Mouse (Mus musculus) MEL (cell line): ENCODE measurements around the gene Tle4. TPM values are rescaled to one million over a fixed set of nuclear protein-coding genes. Genes with fewer than 3 reads are reported as not detected.

ENCODE experiments used
- DNase-seq: peaks from one replicate; pipeline ENCODE4 v3.0.0; 2011; ENCODE audit warnings: low read depth, low spot score
- H3K27ac ChIP-seq: 2 replicates; pipeline ENCODE4 v1.5.1; 2012; ENCODE audit warnings: low read depth, mild to moderate bottlenecking, control low read depth, low read length, moderate library complexity; ENCODE audit not compliant: control insufficient read depth
- H3K27me3 ChIP-seq, 2 experiments: fragments of 150-350 bp in 1 of 2; sonication (generic) in 1 of 2; 2 replicates each; pipeline ENCODE4 v1.6.1; 2012; ENCODE audit warnings: low read length in 2 of 2, mild to moderate bottlenecking in 2 of 2, improper control_type of control experiment in 1 of 2, moderate library complexity in 1 of 2; ENCODE audit not compliant: insufficient read depth in 2 of 2, control insufficient read depth in 1 of 2
- H3K36me3 ChIP-seq, 2 experiments: 2 replicates each; pipeline ENCODE4 v1.6.1; 2012 to 2014; ENCODE audit warnings: low read length in 2 of 2, improper control_type of control experiment in 1 of 2, inconsistent platforms in 1 of 2, mild to moderate bottlenecking in 1 of 2; ENCODE audit not compliant: insufficient read depth in 2 of 2, control insufficient read depth in 1 of 2
- H3K4me1 ChIP-seq, 2 experiments: fragments of 150-350 bp in 1 of 2; sonication (generic) in 1 of 2; 2 replicates each; pipeline ENCODE4 v1.6.1; 2012; ENCODE audit warnings: low read length in 2 of 2, improper control_type of control experiment in 1 of 2, mild to moderate bottlenecking in 1 of 2; ENCODE audit not compliant: insufficient read depth in 2 of 2, control insufficient read depth in 1 of 2
- H3K4me3 ChIP-seq, 2 experiments: fragments of 150-350 bp in 1 of 2; sonication (generic) in 1 of 2; 2 replicates each; pipeline ENCODE4 v1.5.1; 2012; ENCODE audit warnings: low read depth in 2 of 2, low read length in 2 of 2, mild to moderate bottlenecking in 2 of 2, moderate library complexity in 2 of 2, control low read depth in 1 of 2, improper control_type of control experiment in 1 of 2; ENCODE audit not compliant: control insufficient read depth in 1 of 2, insufficient read depth in 1 of 2
- H3K79me2 ChIP-seq: 2 replicates; pipeline ENCODE4 v1.6.1; 2012; ENCODE audit warnings: mild to moderate bottlenecking, low read length, moderate library complexity; ENCODE audit not compliant: control insufficient read depth, poor library complexity, insufficient read depth
- H3K9ac ChIP-seq: 2 replicates; pipeline ENCODE4 v1.6.1; 2012; ENCODE audit warnings: low read depth, mild to moderate bottlenecking, control low read depth, low read length, moderate library complexity; ENCODE audit not compliant: control insufficient read depth, poor library complexity, severe bottlenecking
- H3K9me3 ChIP-seq: fragments of 150-350 bp; sonication (generic); replicated peaks from 2 replicates; pipeline ENCODE4 v1.6.1; 2012; ENCODE audit warnings: mild to moderate bottlenecking, low read length, improper control_type of control experiment, moderate library complexity; ENCODE audit not compliant: insufficient read depth
- BHLHE40 ChIP-seq: IDR thresholded peaks from 2 replicates; pipeline ENCODE4 v1.6.1; 2012; ENCODE audit warnings: low read depth, mild to moderate bottlenecking, inconsistent platforms, low read length, improper control_type of control experiment, borderline replicate concordance
- E2F4 ChIP-seq: IDR thresholded peaks from 2 replicates; pipeline ENCODE4 v1.6.1; 2011; ENCODE audit warnings: low read depth, low read length, improper control_type of control experiment, borderline replicate concordance
- ELF1 ChIP-seq: IDR thresholded peaks from 2 replicates; pipeline ENCODE4 v1.6.1; 2014; ENCODE audit warnings: low read depth, mild to moderate bottlenecking, inconsistent platforms, low read length, improper control_type of control experiment, moderate library complexity
- EP300 ChIP-seq, 2 experiments: IDR thresholded peaks; 2 replicates each; pipeline ENCODE4 v1.6.1; 2011; ENCODE audit warnings: improper control_type of control experiment in 2 of 2, low read length in 2 of 2, low read depth in 1 of 2, mild to moderate bottlenecking in 1 of 2
- GABPA ChIP-seq: IDR thresholded peaks from 2 replicates; pipeline ENCODE4 v1.6.1; 2012; ENCODE audit warnings: low read depth, mild to moderate bottlenecking, inconsistent platforms, low read length, improper control_type of control experiment, moderate library complexity
- MAZ ChIP-seq: IDR thresholded peaks from 2 replicates; pipeline ENCODE4 v1.6.1; 2012; ENCODE audit warnings: low read depth, mild to moderate bottlenecking, inconsistent platforms, low read length, improper control_type of control experiment
- MXI1 ChIP-seq: IDR thresholded peaks from 2 replicates; pipeline ENCODE4 v1.6.1; 2011; ENCODE audit warnings: mild to moderate bottlenecking, low read depth, low read length, improper control_type of control experiment
- MYC ChIP-seq: IDR thresholded peaks from 2 replicates; pipeline ENCODE4 v1.6.1; 2011; ENCODE audit warnings: low read depth, mild to moderate bottlenecking, low read length, improper control_type of control experiment, moderate library complexity
- POLR2A ChIP-seq, 2 experiments: IDR thresholded peaks; 2 replicates each; pipeline ENCODE4 v1.6.1; 2011 to 2012; ENCODE audit warnings: low read length in 2 of 2, mild to moderate bottlenecking in 2 of 2, control low read depth in 1 of 2, improper control_type of control experiment in 1 of 2, low read depth in 1 of 2, moderate library complexity in 1 of 2; ENCODE audit not compliant: control insufficient read depth in 1 of 2, insufficient read depth in 1 of 2, poor library complexity in 1 of 2
- TAL1 ChIP-seq: IDR thresholded peaks from 2 replicates; pipeline ENCODE4 v1.6.1; 2012; ENCODE audit warnings: mild to moderate bottlenecking, inconsistent platforms, low read length, moderate library complexity, mixed read lengths
- TCF12 ChIP-seq: IDR thresholded peaks from 2 replicates; pipeline ENCODE4 v1.6.1; 2014; ENCODE audit warnings: low read depth, mild to moderate bottlenecking, inconsistent platforms, low read length, improper control_type of control experiment, moderate library complexity
- USF1 ChIP-seq: IDR thresholded peaks from 2 replicates; pipeline ENCODE4 v1.6.1; 2014; ENCODE audit warnings: low read depth, mild to moderate bottlenecking, inconsistent platforms, low read length, improper control_type of control experiment, moderate library complexity
- ZNF384 ChIP-seq: IDR thresholded peaks from 2 replicates; pipeline ENCODE4 v1.6.1; 2012; ENCODE audit warnings: low read depth, mild to moderate bottlenecking, inconsistent platforms, low read length, improper control_type of control experiment
- polyA plus RNA-seq, 2 experiments: library from polyadenylated mRNA; stranded (reverse) in 1 of 2; unstranded in 1 of 2; fragments of >175 nt in 1 of 2; fragments of >200 nt in 1 of 2; gene quantifications; 2 replicates each; pipeline versions ENCODE4 v1.2.1 to v1.2.4; 2012; ENCODE audit warnings: low replicate concordance in 2 of 2, low read depth in 1 of 2; ENCODE audit not compliant: insufficient read length in 2 of 2, insufficient read depth in 1 of 2, missing spikeins in 1 of 2
- total RNA-seq: library from RNA; depleted of rRNA; stranded (reverse); fragments of 300-350 nt; gene quantifications from 2 replicates; pipeline ENCODE4 v1.2.3, GENCODE M21; 2012

Gene Tle4
- total and polyA plus RNA-seq, 3 experiments, result 6.0 to 42.5 (median 14.0) TPM

DNA sequence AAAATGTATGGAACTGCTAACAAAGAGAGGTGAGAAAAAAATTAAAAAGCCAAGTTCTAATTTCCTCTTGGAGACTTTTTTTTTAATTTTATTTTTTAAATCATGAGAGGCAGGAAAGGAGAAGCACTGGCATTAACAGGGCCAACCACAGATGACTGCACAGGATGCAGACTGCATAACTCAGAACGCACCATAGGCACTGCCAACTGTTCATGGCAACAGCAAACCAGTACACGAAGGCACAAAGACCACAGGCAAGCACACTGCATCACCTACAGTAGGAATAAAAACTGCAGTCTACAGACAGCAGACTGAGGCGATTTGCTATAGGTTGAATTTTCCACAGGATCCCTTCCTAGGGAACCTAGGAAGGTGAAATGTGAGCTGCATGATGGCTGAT, 112.7 kb downstream of the Tle4 start:
- TF ChIP-seq USF1 (no peak), GABPA (no peak), MAZ (no peak)
- H3K27me3 ChIP-seq, result no peaks in the 10 kb centered on the region
- H3K9me3 ChIP-seq, result no peaks in the 10 kb centered on the region

DNA sequence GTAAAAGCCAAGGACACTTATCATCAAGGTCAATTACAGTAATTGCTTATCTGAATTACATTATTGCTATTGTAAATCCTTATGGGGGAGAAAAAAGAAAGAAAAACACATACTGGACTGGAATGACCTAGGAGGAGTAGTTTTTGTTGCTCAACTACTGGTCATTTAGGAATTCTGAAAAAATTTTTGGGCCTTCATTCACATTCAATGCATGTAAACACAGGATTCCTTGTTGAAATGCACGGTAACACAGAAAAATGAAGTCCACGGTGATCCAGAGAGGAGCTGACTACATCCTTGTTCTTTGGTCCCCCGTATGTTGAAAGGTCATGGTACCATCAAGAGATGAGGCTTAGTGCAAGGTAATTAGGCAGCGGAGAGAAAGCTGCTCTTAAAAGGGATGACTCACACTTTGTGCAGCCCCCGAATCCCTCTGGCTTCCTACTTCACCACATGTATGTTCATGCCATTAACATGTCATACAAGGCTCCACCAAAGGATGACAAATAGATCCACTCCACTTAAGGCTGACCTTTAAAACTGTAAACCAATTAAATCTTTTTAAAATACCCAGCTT, 115.2 kb downstream of the Tle4 start:
- Histone ChIP-seq H3K4me3 (no peak overlapping the region), H3K79me2 (no peaks in the 10 kb centered on the region), H3K9ac (no peak overlapping the region), H3K36me3 (no peaks in the 10 kb centered on the region; a peak in 1 of 4 replicates), H3K27ac (no peak overlapping the region), H3K27me3 (no peaks in the 10 kb centered on the region), H3K4me1 (peaks cover 2 to 5% of the 10 kb centered on the region in 2 experiments; a peak in 2 of 4 replicates), H3K9me3 (no peaks in the 10 kb centered on the region)
- TF ChIP-seq ELF1 (no peak), E2F4 (no peak), EP300 (IDR thresholded peaks at IDR 0.05; ENCODE audit: low read depth in 1 of 2, low read length in 2 of 2) (no peak), MYC (no peak), MXI1 (no peak), POLR2A (IDR thresholded peaks at IDR 0.05; ENCODE audit: control insufficient read depth in 1 of 2, insufficient read depth in 1 of 2, low read depth in 1 of 2, low read length in 2 of 2, poor library complexity in 1 of 2) (no peak), TAL1 (no peak), TCF12 (no peak), GABPA (no peak), ZNF384 (no peak), BHLHE40 (no peak)
- DNase-seq, result no peak

More for the DNA sequence above, 112.7 kb downstream of the Tle4 start:
- Histone ChIP-seq H3K79me2 (no peaks in the 10 kb centered on the region), H3K4me1 (peaks cover 2 to 5% of the 10 kb centered on the region in 2 experiments; a peak in 2 of 4 replicates), H3K4me3 (no peak overlapping the region), H3K27ac (no peak overlapping the region), H3K36me3 (no peaks in the 10 kb centered on the region; a peak in 1 of 4 replicates), H3K9ac (no peak overlapping the region)
- DNase-seq, result no peak
